Mouse (Mus musculus) frontal cortex, adult 2 months (tissue): ENCODE results near the gene 2610028H24Rik. TPM values are rescaled to one million over a fixed set of nuclear protein-coding genes. Genes with fewer than 3 reads are reported as not detected.

Source experiments
- DNase-seq, 2 experiments: peaks; one replicate each; pipeline ENCODE4 v3.0.0; 2022; ENCODE audit warnings: low spot score in 1 of 2; ENCODE audit errors: extremely low spot score in 1 of 2
- polyA plus RNA-seq: library from polyadenylated mRNA; depleted of rRNA; stranded (reverse); fragments of >200 nt; gene quantifications from 2 replicates; pipeline ENCODE4 v1.2.3, GENCODE M21; 2012; rRNA removed

The 2610028H24Rik gene
- polyA plus RNA-seq = not detected in 2 replicates

DNA sequence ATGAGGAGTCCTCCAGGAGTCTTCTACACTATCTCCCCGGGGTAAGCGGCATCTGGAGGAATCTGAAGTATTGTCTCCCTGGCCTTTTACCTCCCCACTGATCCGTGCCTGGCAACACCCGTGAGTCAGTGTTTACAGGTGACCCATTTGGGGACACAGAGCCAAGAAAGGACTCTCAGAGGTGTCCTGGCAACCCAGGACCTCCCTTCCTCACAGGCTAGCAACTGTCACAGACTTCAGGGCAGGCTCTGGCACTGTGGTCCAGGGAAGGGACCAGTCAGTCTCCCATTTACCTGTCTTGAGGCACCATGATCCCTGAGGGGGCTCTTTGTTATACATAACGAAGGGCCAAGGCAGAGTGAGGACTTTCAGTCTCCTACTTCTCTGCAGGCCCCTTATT is at the start of gene 2610028H24Rik:
TSS of gene 2610028H24Rik (plus strand) at position 231 of the 400 bp plus-strand sequence.
- no peak for DNase-seq

DNA sequence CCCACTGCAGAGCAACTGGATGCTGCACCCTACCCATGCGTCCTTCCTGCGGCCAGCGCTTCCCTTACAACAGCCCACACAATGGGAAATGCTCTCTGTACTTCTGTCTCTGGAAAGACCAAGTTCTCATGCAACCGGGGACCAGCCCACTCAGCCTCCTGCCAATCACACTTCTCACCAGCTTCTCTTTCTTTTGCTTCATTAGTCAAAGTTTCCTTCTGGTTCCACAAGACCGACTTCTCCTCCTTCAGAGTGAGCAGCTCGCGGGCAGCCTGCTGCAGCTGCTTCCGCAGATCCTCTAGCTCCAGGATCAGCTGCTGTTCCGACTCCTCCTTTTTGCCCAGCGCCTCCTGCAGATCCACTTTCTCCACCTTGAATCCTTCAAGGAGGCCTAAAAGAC is 40.4 kb upstream of the 2610028H24Rik start:
- DNase-seq = peak in 1 of 2 experiments; percentile 18

DNA sequence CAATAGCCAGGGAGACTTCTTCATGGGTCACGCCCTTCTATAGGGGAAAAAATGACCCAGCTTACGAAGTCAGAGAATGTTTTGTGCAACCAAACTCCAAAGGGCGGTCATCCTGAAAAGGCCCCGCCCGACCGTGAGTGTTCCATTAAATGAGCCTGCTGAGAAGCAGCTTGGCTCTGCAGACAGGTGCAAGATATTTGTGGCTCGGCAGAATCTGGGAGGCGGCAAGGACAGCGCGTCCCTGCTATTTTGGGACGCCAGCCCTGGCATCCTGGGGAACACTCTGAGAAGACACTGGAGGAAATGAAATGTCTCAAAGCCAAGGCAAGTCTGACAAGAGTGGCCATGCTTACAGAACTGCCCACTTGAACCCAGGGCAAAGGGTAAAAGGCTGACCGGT is 32.1 kb upstream of the 2610028H24Rik start:
- DNase-seq = peak; percentile 34 to 50

DNA sequence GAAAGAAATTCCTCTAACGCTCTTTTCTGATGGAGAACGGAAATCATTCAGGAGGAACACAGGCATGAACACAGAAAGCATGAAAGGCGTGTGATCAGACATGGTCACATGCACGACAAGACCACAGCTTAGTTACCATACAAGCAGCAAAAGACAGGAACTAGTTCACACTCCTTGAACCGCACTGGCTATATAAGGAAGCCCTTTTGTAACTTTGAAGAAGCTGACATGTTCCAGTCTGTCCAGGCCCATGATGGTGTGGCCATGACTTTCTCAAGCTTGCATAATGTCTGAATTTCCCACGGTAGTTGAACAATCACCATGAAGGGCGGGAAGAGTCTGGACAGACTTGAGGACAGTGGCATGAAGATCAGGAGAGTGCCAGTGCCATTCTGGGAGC is 23.2 kb upstream of the 2610028H24Rik start:
- DNase-seq = no peak

DNA sequence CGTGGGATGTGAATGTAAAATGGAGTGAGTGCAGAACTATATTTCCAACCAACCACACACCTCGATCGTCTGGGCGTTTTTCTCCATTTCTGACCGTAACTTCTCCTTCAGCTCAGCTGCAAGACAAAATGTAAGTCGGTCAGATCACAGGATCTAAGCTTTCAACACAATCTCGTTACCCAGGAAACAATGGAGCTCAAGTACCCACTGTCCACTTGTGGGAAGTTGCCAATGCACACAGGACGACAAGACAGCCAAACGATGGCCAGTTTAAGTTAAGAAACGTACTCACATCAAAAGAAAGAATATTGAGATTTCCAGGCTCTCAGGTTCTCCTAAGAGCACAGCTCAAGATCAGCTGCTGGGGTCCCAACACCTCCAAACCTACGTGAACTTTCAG is 15.0 kb upstream of the 2610028H24Rik start:
- no peak for DNase-seq

DNA sequence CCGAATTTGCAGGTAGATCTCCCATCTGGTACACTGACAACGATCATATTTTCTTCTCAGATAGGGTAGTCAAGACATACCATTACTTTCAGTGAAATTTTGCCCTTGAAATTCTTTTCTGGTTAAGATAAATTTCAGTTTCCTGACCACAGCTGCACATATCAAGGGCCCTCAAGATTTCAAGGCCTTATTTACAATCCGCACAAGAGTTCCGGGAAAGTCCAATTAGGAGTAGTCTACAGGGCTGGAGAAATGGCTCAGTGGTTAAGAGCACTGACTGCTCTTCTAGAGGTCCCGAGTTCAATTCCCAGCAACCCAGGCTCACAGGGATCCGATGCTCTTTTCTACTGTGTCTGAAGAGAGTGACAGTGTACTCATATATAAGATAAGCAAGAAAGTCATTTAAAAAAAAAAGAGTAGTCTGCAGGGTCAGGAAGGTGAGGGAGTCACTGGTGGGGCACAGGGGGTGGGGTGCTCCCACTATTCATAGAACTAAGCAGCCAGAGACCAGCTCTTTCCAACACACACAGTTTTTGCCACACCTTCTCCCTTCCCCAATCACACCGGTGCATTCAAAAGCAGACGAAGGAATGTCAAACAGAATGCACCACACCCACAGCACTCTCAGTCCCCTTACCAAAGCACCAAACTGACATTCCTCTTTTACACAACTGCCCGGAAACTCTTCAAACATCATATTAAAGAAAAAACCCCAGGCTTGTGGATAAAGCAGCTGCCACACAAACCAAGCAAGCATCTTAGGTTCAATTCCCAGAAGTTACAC is 9.6 kb upstream of the 2610028H24Rik start:
- no peak for DNase-seq

DNA sequence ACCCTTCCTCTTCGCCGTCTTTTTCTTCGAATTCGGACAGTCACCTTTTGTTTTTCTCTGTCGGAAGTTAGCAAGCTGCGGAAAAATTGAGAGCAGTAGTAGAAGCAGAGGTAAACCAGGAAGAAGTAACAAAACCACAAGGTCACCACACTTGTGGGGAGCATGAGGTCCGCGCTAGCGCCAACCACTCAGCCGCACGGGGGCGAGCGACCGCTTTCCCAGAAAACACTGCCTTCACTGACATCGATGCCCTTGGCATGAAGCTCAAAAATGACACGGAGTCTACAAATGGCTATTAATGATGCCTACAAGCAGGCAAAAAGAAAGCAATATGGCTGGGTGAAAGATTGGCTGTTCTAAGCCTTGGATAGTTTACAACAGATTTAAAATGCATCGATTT is 8.6 kb upstream of the 2610028H24Rik start, which contains the start of gene AC141477.1:
TSS of gene AC141477.1 (minus strand) at position 164 of the 400 bp plus-strand sequence.
- DNase-seq = no peak

DNA sequence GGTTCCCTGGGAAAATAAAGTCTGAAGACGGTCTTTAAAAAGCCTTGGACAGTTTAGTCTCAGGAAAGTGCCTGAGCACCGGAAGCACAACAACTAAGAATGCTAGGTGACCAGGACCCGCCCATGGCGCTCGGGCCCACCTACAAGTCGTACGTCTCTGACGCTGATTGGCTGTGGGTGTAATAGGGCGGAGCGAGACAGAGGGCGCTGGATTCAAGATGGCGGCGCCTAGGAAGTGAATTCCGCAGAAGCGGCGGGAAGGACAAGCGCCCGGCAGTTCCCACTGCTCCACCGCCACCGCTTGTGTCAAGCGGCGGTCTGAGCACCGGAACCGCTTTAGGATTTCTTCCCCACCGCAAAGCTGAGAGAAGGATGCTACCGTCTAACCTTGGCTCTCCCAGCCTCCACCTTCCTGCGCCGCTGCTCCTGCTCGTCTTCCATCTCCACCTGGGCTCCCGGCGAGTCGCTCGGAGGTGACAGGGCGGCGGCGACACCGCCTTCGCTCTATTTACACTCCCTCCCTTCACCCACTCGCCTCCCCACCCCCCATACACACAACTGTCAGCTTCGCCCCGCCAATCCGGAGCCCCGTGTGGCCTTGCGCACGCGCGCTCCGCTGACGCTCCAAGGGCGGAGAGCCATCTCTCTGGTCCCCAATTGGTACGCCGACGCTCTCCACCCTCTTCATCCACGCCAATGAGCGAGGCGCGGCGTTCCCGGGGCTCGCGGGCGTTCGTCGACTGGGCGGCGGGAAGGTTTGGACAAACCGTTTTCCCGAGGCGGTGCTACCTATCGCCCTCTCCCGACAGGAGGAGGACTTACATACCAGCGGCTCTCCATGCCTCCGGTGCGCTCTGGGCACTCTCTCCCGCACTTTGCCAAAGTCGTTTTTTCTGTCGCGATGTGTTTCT is 6.4 kb upstream of the 2610028H24Rik start, which contains the start of gene Pcnt:
TSS of gene Pcnt (minus strand) at position 609 of the 911 bp plus-strand sequence.
- DNase-seq = peak; percentile 93 to 98

DNA sequence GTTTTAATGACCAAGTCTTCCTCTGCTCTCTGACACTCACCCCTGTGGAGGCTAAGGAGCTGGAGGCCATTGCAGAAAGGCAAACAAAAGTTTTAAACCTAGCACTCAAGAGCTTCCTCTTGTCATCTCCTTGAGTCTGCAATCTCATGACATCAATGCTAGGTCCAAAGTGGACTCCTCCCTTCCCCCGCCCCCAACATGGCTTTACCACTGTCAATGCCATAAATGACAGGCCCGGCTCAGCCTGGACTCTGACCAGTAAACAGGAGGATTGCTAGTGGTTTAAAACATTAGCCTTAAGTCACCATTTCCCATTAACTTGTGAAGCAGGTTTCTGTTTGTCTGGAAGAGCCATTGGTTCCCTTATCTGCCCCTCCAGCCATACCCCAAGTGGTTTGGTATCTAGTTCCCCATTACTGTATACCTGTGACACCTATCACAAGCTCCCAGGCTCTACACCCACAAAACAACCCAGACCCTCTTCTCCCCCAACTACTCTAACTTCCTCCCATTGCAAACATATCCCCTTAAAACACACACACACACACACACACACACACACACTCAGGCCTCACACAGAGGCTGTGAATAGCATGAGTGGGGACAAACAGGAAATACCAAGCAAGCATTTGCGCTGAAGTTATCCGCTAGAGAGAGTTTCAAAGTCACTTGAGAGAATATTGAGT is 2.7 kb upstream of the 2610028H24Rik start:
- DNase-seq = no peak

DNA sequence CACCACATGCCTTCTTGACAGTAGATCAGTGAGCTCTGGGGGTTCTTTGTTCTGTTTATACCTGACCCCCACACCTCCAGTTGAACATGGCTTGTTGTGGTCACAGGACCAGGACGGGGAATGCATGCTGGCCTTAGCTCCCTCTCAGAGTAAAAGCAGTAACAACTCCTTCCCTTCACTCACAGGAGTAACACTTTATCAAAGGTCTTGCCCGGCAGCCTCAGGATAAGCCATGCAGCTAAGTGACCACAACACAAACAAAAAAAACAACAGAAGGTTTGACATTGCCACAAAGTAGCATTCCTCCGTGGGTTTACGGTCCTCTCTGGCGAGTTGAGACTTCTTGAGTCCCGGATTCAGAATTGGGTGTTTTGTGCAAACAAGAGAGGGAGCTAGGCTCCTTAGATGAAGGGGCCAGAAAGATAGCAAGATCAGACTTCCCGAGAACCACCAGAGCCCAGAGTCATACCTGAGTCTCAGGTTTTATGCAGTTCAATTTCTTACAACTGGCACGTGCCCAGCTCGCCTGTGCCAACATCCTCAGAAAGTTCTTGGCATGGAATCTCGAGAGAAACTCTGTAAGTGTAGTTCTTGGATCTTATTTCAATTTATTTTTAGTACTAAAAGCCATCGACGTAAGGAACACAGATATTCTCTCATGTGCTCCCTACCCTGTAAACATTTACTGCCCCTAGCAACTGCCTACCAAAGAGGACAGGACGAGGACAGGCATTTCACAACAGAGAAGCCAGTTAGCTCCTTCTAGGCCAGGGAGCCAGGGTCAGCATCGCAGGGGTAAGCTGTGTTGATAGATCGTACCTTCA is 1.3 kb upstream of the 2610028H24Rik start:
- no peak for DNase-seq

DNA sequence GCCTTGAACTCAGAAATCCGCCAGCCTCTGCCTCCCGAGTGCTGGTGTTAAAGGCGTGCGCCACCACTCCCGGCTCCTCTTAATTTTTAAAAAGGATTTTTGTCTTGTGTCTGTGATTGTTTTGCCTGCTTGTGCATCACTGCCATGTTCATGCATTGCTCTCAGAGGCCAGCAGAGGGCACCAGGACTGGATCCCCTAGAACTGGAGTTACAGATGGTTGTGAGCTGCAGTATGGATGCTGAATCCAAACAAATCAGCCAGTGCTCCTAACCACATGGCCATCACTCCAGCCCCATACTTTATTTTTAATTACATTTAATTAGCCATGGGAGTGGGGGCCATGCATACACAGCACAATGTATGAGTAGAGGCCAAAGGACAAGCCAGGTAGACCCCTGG is 6.4 kb downstream of the 2610028H24Rik start:
- DNase-seq = peak; percentile 46 to 70

DNA sequence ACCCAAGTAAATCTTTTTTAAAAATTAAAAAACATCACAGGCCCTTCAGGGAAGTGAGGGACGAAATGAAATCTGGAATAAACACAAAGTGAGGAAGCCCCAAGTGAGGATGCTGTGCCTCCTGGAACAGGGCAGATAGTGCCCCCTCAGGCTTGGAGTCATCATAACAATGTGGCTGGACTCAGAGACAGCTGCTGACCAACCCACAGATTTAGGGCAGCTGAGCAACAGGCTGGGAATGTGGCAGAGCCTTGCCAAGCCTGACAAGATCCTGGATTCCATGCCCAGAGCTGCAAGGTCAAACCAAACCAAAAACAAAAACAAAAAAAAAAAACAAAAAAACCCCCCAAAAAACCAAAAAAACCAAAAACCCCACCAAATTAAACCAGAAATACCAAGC is 12.4 kb downstream of the 2610028H24Rik start:
- DNase-seq = no peak

DNA sequence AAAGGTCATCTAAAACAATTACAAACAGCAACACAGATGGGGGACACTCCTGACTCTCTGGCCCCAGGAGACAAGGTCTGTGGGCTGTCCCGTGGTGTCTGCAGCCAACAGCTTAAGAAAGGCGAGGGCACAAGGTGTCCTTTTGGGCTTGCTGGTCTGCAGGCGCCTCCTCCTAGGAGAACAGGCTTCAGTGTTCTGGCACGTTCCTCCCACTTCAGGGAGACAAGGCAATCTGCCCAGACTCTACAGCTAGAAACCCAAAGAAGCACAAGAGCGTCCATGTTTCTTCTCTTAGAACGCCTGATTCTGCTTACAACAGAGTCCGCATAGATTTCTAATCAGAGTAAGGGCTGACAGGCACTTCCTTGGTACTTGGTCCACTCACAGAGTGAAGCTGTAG is 13.4 kb downstream of the 2610028H24Rik start:
- DNase-seq = peak in 1 of 2 experiments; percentile 31

DNA sequence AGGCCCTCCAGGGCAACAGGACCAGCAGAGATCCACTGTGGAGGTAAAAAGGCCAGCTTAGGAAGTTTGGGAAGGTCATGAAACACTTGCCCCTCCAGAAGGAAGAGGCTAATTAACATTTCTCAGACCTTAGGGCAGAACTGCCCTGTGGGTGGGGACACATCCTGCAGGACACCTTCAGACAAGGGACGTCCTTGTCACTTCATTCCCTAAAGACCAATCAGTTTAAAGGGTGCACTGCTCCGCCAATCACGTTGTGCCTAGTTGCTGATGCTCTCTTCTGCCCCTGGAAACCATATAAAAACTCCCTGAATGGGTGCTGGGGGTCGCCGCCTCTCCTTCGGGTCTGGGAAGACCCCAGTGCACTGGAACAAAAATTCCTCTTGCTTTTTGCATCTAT is 13.8 kb downstream of the 2610028H24Rik start:
- no peak for DNase-seq

DNA sequence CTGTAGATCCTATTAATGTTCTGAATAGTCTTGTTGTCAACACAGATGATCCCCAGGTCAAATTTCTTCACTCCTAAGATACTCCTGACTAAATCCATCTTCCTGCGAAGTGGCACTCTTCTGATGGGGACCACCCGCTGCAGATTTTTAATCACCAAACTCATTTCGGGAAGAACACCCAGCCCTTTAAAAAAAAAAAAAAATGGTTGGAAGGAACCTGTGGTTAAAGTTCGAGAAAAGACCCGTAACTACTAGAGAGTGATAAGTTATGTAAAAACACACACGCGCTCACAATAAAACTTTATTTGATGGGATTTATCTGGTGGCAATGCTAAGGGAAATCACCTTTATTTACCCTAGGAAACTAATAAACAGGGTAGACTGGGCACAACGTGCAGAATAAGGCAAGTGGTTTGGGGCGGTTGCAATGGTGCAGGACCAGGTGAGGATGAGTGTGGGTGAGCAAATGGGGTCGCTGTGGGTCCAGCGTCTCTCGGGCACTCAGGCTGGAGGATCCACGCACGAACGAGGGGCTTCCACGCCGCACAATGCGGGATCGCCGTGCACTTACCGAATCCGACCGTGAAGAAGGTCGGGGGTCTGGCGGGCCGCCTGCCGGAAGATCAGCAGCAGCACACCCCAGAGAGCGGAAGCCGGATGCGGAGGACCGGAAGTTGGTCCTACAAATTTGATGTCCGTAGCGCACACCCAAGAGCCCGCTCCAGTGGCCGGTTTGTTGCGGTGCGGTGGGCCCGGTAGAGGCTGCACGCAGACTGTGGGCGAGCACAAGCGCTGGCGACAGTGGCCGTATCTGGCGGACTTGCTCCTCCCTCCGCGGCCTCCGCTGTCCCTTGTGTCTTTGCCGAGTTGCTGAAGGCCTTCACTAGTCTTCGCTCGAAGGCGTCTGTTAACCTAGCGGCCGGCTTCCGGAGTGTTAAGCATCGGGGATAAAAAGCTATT is 19.6 kb downstream of the 2610028H24Rik start, which contains the start of the genes Mcm3ap and Ybey:
TSS of gene Mcm3ap (plus strand) at position 725 of the 960 bp plus-strand sequence.
TSS of gene Ybey (minus strand) at position 912 of the 960 bp plus-strand sequence.
- DNase-seq = peak; percentile 72 to 90

DNA sequence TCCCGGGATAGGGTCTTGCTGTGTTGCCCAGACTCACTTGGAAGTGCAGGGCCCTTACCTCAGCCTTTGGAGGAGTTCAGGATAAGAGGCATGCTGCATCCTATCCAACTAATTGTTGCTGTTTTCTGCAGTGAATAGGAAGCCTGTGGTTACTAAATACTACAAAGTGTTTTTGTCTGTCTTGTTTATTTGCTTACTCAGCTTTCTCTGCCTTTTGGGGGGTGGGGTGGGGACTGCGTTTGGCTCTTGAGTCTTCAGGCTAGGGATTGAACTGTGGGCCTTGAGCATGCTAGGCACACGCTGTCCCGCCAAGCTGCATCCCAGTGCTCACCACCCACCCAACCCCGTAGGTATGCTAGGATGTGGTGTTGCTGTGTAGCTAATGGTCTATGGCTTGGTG is 24.9 kb downstream of the 2610028H24Rik start:
- DNase-seq = no peak

DNA sequence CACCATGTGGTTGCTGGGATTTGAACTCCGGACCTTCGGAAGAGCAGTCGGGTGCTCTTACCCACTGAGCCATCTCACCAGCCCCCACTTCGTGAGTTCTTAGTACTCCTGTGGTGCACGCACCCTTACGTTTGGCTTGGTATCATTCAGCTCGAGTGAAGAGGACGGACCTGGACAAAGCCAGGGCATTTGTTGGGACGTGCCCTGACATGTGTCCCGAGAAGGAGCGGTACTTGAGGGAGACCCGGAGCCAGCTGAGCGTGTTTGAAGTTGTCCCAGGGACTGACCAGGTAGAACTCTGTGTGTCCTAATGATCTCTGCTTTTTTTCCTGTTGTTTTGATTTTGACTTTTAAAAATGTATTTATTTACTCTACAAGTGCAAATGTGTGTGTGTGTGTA is 32.0 kb downstream of the 2610028H24Rik start:
- DNase-seq = no peak

DNA sequence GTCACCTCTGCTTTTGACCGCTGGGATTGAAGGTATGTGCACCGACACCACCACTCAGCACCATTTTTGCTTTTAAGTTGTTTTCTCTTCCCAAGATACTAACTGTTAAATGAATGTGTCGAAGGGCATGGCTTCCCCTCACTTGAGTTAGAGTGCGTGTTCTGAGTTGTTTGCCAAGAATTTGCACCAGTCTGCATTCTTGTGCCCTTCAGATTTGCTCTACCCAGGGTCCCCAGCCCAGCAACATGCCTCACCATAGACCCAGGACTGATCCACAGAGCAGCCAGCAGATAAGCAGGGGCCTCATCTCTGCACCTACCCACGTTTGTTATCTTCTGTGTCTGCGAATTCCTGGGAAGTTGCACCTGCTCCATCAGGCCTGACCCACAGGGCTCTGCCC is 32.6 kb downstream of the 2610028H24Rik start:
- no peak for DNase-seq

DNA sequence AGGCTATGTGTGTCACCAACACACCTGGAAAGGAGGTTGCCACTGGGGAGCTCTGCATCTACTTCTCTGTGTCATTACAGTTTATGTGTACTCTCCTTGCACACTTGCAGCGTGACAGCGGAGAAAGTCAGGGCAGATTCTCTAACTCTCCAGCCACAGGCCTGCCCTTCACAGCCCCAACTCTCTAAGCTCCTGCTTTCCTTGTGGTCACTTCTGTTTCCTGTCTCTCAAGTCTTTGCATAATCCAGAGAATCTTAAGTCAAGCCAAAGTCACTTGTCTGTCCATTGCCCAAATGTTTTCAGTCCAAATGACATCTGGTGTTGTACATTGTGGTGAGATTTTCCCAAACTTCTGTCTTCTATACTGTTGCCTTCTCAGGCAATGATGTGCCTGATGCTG is 37.4 kb downstream of the 2610028H24Rik start:
- no peak for DNase-seq
